Mouse (Mus musculus) lung, embryonic 14.5 days (tissue): ENCODE measurements around the gene Btbd35f3. TPM values are rescaled to one million over a fixed set of nuclear protein-coding genes. Genes with fewer than 3 reads are reported as not detected.
"Not testable (repeated sequence)": the region's sequence is repeated elsewhere in the genome, so short reads cannot be mapped to it uniquely, and the experiment has no call there.

ENCODE experiments used
- ATAC-seq: fragments of 200-750 bp; cut with Nextera tagmentation; 2 replicates; pipeline ENCODE4 v1.8.0; 2017; ENCODE audit warnings: mild to moderate bottlenecking, moderate TSS enrichment, moderate library complexity; ENCODE audit not compliant: insufficient read depth
- DNase-seq: peaks from one replicate; pipeline ENCODE4 v3.0.0-alpha.2; 2015
- H3K27ac ChIP-seq: fragments of 300-500 bp; sonication (generic); 2 replicates; pipeline ENCODE4 v1.5.1; 2014; ENCODE audit warnings: low read depth, mild to moderate bottlenecking, moderate library complexity
- H3K27me3 ChIP-seq: fragments of 300-500 bp; sonication (generic); 2 replicates; pipeline ENCODE4 v1.6.1; 2014; ENCODE audit warnings: low read length, control low read depth; ENCODE audit not compliant: insufficient read depth
- H3K36me3 ChIP-seq: fragments of 300-500 bp; sonication (generic); 2 replicates; pipeline ENCODE4 v1.6.1; 2014; ENCODE audit warnings: control low read depth; ENCODE audit not compliant: insufficient read depth
- H3K4me1 ChIP-seq: fragments of 300-500 bp; sonication (generic); 2 replicates; pipeline ENCODE4 v1.6.1; 2014; ENCODE audit warnings: antibody characterized with exemption, control low read depth; ENCODE audit not compliant: insufficient read depth
- H3K4me2 ChIP-seq: fragments of 300-500 bp; sonication (generic); 2 replicates; pipeline ENCODE4 v1.6.1; 2014; ENCODE audit warnings: mild to moderate bottlenecking
- H3K4me3 ChIP-seq: fragments of 300-500 bp; sonication (generic); 2 replicates; pipeline ENCODE4 v1.5.1; 2014; ENCODE audit warnings: low read depth, low read length
- H3K9ac ChIP-seq: fragments of 300-500 bp; sonication (generic); 2 replicates; pipeline ENCODE4 v1.6.1; 2014
- H3K9me3 ChIP-seq: fragments of 300-500 bp; sonication (generic); 2 replicates; pipeline ENCODE4 v1.6.1; 2016; ENCODE audit warnings: low read depth, low read length, control low read depth
- WGBS: fragments of 180-500 bp; shearing (Covaris S2); extraction: QIAGEN DNeasy Blood & Tissue Kit; methylation state at CpG from one replicate; pipeline ENCODE4 v1.1.7; 2014; 5-methylcytosine and 5-hydroxymethylcytosine counted together
- polyA plus RNA-seq: library from polyadenylated mRNA; unstranded; fragments of >200 nt; fragmentation: Nextera tagmentation; extraction: Ambion mirVana; gene quantifications from 2 replicates; pipeline ENCODE4 v1.2.1, GENCODE M21; 2014

The Btbd35f3 gene
- polyA plus RNA-seq: not detected in 2 replicates

GRCm38 (mm10) chrX:4037374-4037773 is at the start of gene Btbd35f3:
Btbd35f3 (plus strand) TSS chrX:4037674.
- H3K36me3 ChIP-seq, H3K4me1 ChIP-seq, H3K4me3 ChIP-seq, H3K27me3 ChIP-seq, ATAC-seq, H3K27ac ChIP-seq, H3K9ac ChIP-seq, H3K9me3 ChIP-seq, H3K4me2 ChIP-seq, DNase-seq: not testable (repeated sequence)
- WGBS: no CpG with 5 or more reads among the region's 3 CpGs

Other genes with a start within 250 kb of the Btbd35f3 start
- not detected in 2 replicates for gene Btbd35f16, start 80.7 kb upstream of the Btbd35f3 start, polyA plus RNA-seq
- not detected in 2 replicates for gene Btbd35f28, start 158.9 kb downstream of the Btbd35f3 start, polyA plus RNA-seq